Mouse (Mus musculus): ENCODE measurements at regions not wholly inside any gene's neighbourhood (a gene's known extent, or its start where the extent isn't known, plus 50 kb on each side); places are given as distances from the start of the nearest gene placed in this dataset.

- Histone ChIP-seq H3K4me3 (no peak overlapping the region), H3K27ac (no peak overlapping the region), H3K4me1 (ENCODE audit: control insufficient read depth, insufficient read depth, low read length) (no peaks in the 10 kb centered on the region), H3K9ac (ENCODE audit: low read depth, low read length) (no peak overlapping the region), H3K27me3 (ENCODE audit: control insufficient read depth, insufficient read depth, low read length) (no peaks in the 10 kb centered on the region), H3K36me3 (ENCODE audit: control insufficient read depth, insufficient read depth, low read length) (no peaks in the 10 kb centered on the region), H3K79me2 (replicated peaks; ENCODE audit: control insufficient read depth, insufficient read depth, low read length) (no peaks in the 10 kb centered on the region)
- TF ChIP-seq EP300 (IDR thresholded peaks at IDR 0.05; ENCODE audit: insufficient read depth, low read depth, low read length) (no peak), CTCF (IDR thresholded peaks at IDR 0.05) (no peak), POLR2A (IDR thresholded peaks at IDR 0.05; ENCODE audit: insufficient read depth, low read depth, low read length) (no peak)
- no peak for DNase-seq
- intact Hi-C loops (cut with DNase I): no loop called here
These were observed 76.8 kb upstream of the Eomes start for GRCm38 (mm10) chr9:118401170-118401569.

DNA sequence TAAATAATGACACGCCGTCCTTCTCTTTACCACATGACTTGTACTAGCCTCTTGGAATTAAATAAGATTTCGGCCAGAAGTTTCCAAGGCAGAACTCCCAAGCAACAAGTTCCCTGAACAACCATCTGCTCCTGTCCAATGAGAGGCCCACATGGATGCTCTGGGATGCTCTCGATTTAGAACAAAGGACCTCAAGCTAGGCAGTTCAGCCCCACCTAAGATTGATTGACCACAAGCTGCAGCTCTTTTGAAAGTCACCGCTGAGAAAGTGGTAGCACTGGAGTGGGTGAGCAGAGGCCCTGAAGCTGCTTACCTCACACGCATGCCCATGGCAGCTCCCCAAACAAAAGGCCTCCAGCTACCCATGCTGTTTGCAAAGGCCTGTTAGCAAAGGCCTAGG is 73.1 kb upstream of the Eomes start:
- Histone ChIP-seq H3K4me1 (ENCODE audit: control insufficient read depth, insufficient read depth, low read length) (no peaks in the 10 kb centered on the region), H3K79me2 (replicated peaks; ENCODE audit: control insufficient read depth, insufficient read depth, low read length) (no peaks in the 10 kb centered on the region), H3K27me3 (ENCODE audit: control insufficient read depth, insufficient read depth, low read length) (no peaks in the 10 kb centered on the region), H3K9ac (ENCODE audit: low read depth, low read length) (no peak overlapping the region), H3K4me3 (no peak overlapping the region), H3K27ac (no peak overlapping the region), H3K36me3 (ENCODE audit: control insufficient read depth, insufficient read depth, low read length) (no peaks in the 10 kb centered on the region)
- DNase-seq: no peak
- intact Hi-C loops (cut with DNase I): no loop called here
- TF ChIP-seq CTCF (IDR thresholded peaks at IDR 0.05) (no peak), POLR2A (IDR thresholded peaks at IDR 0.05; ENCODE audit: insufficient read depth, low read depth, low read length) (no peak), EP300 (IDR thresholded peaks at IDR 0.05; ENCODE audit: insufficient read depth, low read depth, low read length) (no peak)
- 75% methylated on average over 6 of the region's 6 CpGs for WGBS

GRCm38 (mm10) chr9:118405926-118406518 is 72.0 kb upstream of the Eomes start:
- intact Hi-C loops (cut with DNase I): no loop called here
- 76% methylated on average over 9 of the region's 9 CpGs for whole genome bisulfite sequencing
- no peak for DNase-seq
- no peak overlapping the region for H3K27ac ChIP-seq
- no peaks in the 10 kb centered on the region for H3K79me2 ChIP-seq (replicated peaks; ENCODE audit: control insufficient read depth, insufficient read depth, low read length)
- TF ChIP-seq POLR2A (IDR thresholded peaks at IDR 0.05; ENCODE audit: insufficient read depth, low read depth, low read length) (no peak), EP300 (IDR thresholded peaks at IDR 0.05; ENCODE audit: insufficient read depth, low read depth, low read length) (no peak), CTCF (IDR thresholded peaks at IDR 0.05) (no peak)
- H3K27me3 ChIP-seq (ENCODE audit: control insufficient read depth, insufficient read depth, low read length): no peaks in the 10 kb centered on the region
- H3K4me3 ChIP-seq: no peak overlapping the region
- no peaks in the 10 kb centered on the region for H3K36me3 ChIP-seq (ENCODE audit: control insufficient read depth, insufficient read depth, low read length)
- H3K4me1 ChIP-seq (ENCODE audit: control insufficient read depth, insufficient read depth, low read length): no peaks in the 10 kb centered on the region
- no peak overlapping the region for H3K9ac ChIP-seq (ENCODE audit: low read depth, low read length)

- Histone ChIP-seq H3K4me3 (no peak overlapping the region), H3K36me3 (ENCODE audit: control insufficient read depth, insufficient read depth, low read length) (no peaks in the 10 kb centered on the region), H3K9ac (ENCODE audit: low read depth, low read length) (no peak overlapping the region), H3K79me2 (replicated peaks; ENCODE audit: control insufficient read depth, insufficient read depth, low read length) (no peaks in the 10 kb centered on the region), H3K4me1 (ENCODE audit: control insufficient read depth, insufficient read depth, low read length) (no peaks in the 10 kb centered on the region), H3K27me3 (ENCODE audit: control insufficient read depth, insufficient read depth, low read length) (no peaks in the 10 kb centered on the region; the same call in 1 of the 2 replicates), H3K27ac (no peak overlapping the region)
- no peak for TF ChIP-seq EP300 (IDR thresholded peaks at IDR 0.05; ENCODE audit: insufficient read depth, low read depth, low read length)
- no peak for TF ChIP-seq POLR2A (IDR thresholded peaks at IDR 0.05; ENCODE audit: insufficient read depth, low read depth, low read length)
- no peak for TF ChIP-seq CTCF (IDR thresholded peaks at IDR 0.05)
- DNase-seq: no peak
- 51% methylated on average over 4 of the region's 4 CpGs for WGBS
- intact Hi-C loops (cut with DNase I): no loop called here
These were observed 62.0 kb upstream of the Eomes start for GRCm38 (mm10) chr9:118416032-118416431.

DNA sequence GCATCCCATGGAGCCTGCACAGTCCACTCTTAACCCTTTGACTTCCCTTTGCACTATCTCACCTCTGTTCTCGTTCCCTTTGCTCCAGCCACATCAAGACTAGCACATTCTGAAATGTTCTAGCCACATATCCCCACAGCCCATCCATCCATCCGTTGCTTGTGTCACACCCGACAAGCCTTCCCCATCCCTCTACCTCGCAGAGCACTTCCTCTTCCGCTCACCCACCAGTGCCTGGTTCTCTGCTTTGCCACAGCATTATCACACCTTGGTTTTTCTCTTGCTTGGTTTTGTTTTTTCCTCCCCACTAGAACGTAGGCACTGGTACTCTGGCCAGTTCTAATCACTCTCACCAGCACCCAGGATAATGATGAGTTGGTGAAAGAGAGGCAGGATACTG is 61.5 kb upstream of the Eomes start:
- TF ChIP-seq CTCF (IDR thresholded peaks at IDR 0.05) (no peak), EP300 (IDR thresholded peaks at IDR 0.05; ENCODE audit: insufficient read depth, low read depth, low read length) (no peak), POLR2A (IDR thresholded peaks at IDR 0.05; ENCODE audit: insufficient read depth, low read depth, low read length) (no peak)
- H3K79me2 ChIP-seq (replicated peaks; ENCODE audit: control insufficient read depth, insufficient read depth, low read length): no peaks in the 10 kb centered on the region
- H3K36me3 ChIP-seq (ENCODE audit: control insufficient read depth, insufficient read depth, low read length): no peaks in the 10 kb centered on the region
- DNase-seq: no peak
- H3K27me3 ChIP-seq (ENCODE audit: control insufficient read depth, insufficient read depth, low read length): no peaks in the 10 kb centered on the region; the same call in 1 of the 2 replicates
- no peaks in the 10 kb centered on the region for H3K4me1 ChIP-seq (ENCODE audit: control insufficient read depth, insufficient read depth, low read length)
- no peak overlapping the region for H3K27ac ChIP-seq
- no peak overlapping the region for H3K4me3 ChIP-seq
- no peak overlapping the region for H3K9ac ChIP-seq (ENCODE audit: low read depth, low read length)
- intact Hi-C loops (cut with DNase I): no loop called here
- 70% methylated on average over 6 of the region's 6 CpGs for WGBS

DNA sequence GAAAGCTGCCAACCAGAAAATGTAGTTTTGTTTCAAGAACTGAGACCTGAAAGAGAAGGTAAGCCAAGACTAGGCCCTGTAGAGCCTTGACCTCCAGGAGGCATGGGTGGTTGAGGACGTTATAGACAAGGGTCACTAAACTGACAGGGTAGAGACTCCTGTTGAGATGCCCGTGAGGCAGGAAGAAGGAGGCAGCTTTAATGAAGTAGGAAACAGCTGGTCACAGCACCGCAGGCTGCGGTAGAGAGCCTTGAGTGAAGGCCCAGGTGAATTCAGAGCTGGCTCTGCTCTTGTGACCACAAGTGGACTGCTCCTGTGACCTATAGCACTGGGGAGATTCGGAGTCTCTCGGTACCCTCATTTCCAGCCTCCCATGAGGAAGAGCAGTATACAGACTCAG is 53.7 kb upstream of the Eomes start:
- Histone ChIP-seq H3K4me3 (no peak overlapping the region), H3K4me1 (ENCODE audit: control insufficient read depth, insufficient read depth, low read length) (no peaks in the 10 kb centered on the region), H3K27ac (no peak overlapping the region), H3K9ac (ENCODE audit: low read depth, low read length) (no peak overlapping the region), H3K27me3 (ENCODE audit: control insufficient read depth, insufficient read depth, low read length) (no peaks in the 10 kb centered on the region), H3K79me2 (replicated peaks; ENCODE audit: control insufficient read depth, insufficient read depth, low read length) (no peaks in the 10 kb centered on the region), H3K36me3 (ENCODE audit: control insufficient read depth, insufficient read depth, low read length) (no peaks in the 10 kb centered on the region)
- no peak for TF ChIP-seq EP300 (IDR thresholded peaks at IDR 0.05; ENCODE audit: insufficient read depth, low read depth, low read length)
- no peak for DNase-seq
- WGBS: 70% methylated on average over 6 of the region's 6 CpGs
- intact Hi-C loops (cut with DNase I): no loop called here

All from heart, adult 2 months (tissue).